Comparison of ENCODE assay signal across 8 mouse cellular contexts in the genomic region with DNA sequence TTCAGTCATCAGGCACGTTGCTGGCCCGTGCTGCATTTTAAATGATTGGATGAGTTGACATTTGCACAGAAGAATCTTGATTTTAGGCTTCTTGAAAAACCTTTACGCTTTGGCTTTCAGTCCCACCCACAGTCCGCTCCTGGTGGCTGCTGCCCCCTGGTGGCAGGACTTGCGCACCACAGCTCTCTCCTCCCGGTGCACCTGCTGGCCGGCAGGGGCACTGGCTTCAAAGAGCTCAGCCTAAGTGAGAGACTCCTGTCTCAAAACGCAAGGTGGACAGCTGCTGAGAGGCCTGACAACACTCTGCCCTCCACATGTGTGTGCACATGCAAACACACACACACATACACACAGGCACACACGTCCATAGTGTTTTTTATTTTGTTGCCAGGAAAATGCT. TPM values are rescaled to one million over a fixed set of nuclear protein-coding genes. Genes with fewer than 3 reads are reported as not detected.
A peak's percentile ranks its signal among the peaks of the same experiment; 100 is the strongest.
DNase-seq lines count a peak whose midpoint lies in the region; ATAC-seq and TF ChIP-seq lines count a peak whose summit lies in the region.

No protein-coding gene starts in this region.

- peak; percentile 95 to 97 for DNase-seq in adrenal gland, adult 18-20 months (ENCODE audit: low spot score in 2 of 2)
- peak; percentile 85 for DNase-seq in embryo, embryonic 10.5 days (ENCODE audit: low spot score)
- peak; percentile 86 for DNase-seq in gastrocnemius, postnatal 36 days
- DNase-seq in left cerebral cortex, postnatal 4 days: peak; percentile 93
- DNase-seq in midbrain, embryonic 11.5 days (ENCODE audit: low spot score, missing footprints): peak; percentile 99
- peak; percentile 98 for DNase-seq in right cerebral cortex, postnatal 4 days
- peak; percentile 81 for DNase-seq in yolk sac, embryonic 10.5 days (ENCODE audit: low spot score)

- H3K4me1 ChIP-seq in intestine, postnatal 0 days (replicated peaks; ENCODE audit: control insufficient read depth, insufficient read depth, low read length): no peaks in the 10 kb centered on the region; the same call in 1 of the 2 replicates
- peaks cover 6% of the 10 kb centered on the region for H3K4me1 ChIP-seq in midbrain, embryonic 11.5 days (ENCODE audit: control insufficient read depth, insufficient read depth, low read length)

- H3K36me3 ChIP-seq in intestine, postnatal 0 days (ENCODE audit: control insufficient read depth, insufficient read depth): peaks cover 9% of the 10 kb centered on the region; the same call in 1 of the 2 replicates
- peaks cover 15% of the 10 kb centered on the region; the same call in 1 of the 2 replicates for H3K36me3 ChIP-seq in midbrain, embryonic 11.5 days (ENCODE audit: control insufficient read depth, insufficient read depth, low read length)

- H3K27ac ChIP-seq in intestine, postnatal 0 days (ENCODE audit: low read depth, low read length): no peak overlapping the region
- no peak overlapping the region for H3K27ac ChIP-seq in midbrain, embryonic 11.5 days (ENCODE audit: low read depth, low read length)

- no peak overlapping the region for H3K9ac ChIP-seq in intestine, postnatal 0 days (ENCODE audit: low read depth, low read length)
- no peak overlapping the region for H3K9ac ChIP-seq in midbrain, embryonic 11.5 days (ENCODE audit: low read length)

- no peak overlapping the region for H3K4me2 ChIP-seq in intestine, postnatal 0 days (replicated peaks; ENCODE audit: low read depth)
- H3K4me2 ChIP-seq in midbrain, embryonic 11.5 days: no peak overlapping the region

- no peaks in the 10 kb centered on the region for H3K27me3 ChIP-seq in intestine, postnatal 0 days (replicated peaks; ENCODE audit: control insufficient read depth, insufficient read depth, low read length)
- no peaks in the 10 kb centered on the region for H3K27me3 ChIP-seq in midbrain, embryonic 11.5 days (ENCODE audit: control insufficient read depth, insufficient read depth, low read length)

- H3K4me3 ChIP-seq in intestine, postnatal 0 days (ENCODE audit: low read depth, low read length): no peak overlapping the region
- no peak overlapping the region for H3K4me3 ChIP-seq in midbrain, embryonic 11.5 days (ENCODE audit: low read depth, low read length)

- intact Hi-C loops in gastrocnemius, postnatal 36 days (cut with DNase I): loop anchor here (1.0 to 5.0 kb wide), 2 partner anchors 83 to 226 kb away; partner anchors contain the start of gene Grrp1
- intact Hi-C loops in left cerebral cortex, postnatal 4 days (cut with DNase I): loop anchor here (2.0 kb wide), 1 partner anchor 81 kb away; the partner anchor contains the start of gene Pafah2

- no peaks in the 10 kb centered on the region for H3K9me3 ChIP-seq in intestine, postnatal 0 days (ENCODE audit: control insufficient read depth)
- H3K9me3 ChIP-seq in midbrain, embryonic 11.5 days (ENCODE audit: control insufficient read depth, low read length): no peaks in the 10 kb centered on the region

- WGBS in intestine, postnatal 0 days: 4% methylated on average over 9 of the region's 9 CpGs
- 7% methylated on average over 9 of the region's 9 CpGs for WGBS in midbrain, embryonic 11.5 days

- ATAC-seq in intestine, postnatal 0 days: peak; percentile 63
- peak; percentile 61 for ATAC-seq in midbrain, embryonic 11.5 days (ENCODE audit: low FRiP score)

- peak; percentile 100 for TF ChIP-seq CTCF in intestine, postnatal 0 days (IDR thresholded peaks at IDR 0.05; ENCODE audit: low read depth)

RNA-seq across cellular contexts. Expression of gene Stmn1, which starts 9.9 kb away (rescaled TPM):
- total RNA-seq in adrenal gland, adult 18-20 months (2021): 10 to 100 TPM; 24.8 to 25.6 TPM
- total RNA-seq in gastrocnemius, postnatal 36 days (2021): 1 to 10 TPM; 8.0 TPM
- polyA plus RNA-seq in intestine, postnatal 0 days (2015; fragmentation: Nextera tagmentation; extraction: Ambion mirVana): 398 and 412 TPM in 2 replicates
- total RNA-seq in left cerebral cortex, postnatal 4 days (2021): 1,000 to 10,000 TPM; 3,425 to 3,590 TPM
- polyA plus RNA-seq in midbrain, embryonic 11.5 days (2014; fragmentation: Nextera tagmentation; extraction: Ambion mirVana): 4,454 and 4,703 TPM in 2 replicates

RNA-seq across cellular contexts. Expression of gene Paqr7, which starts 18.5 kb away (rescaled TPM):
- 10 to 100 TPM; 22.2 to 30.2 TPM for total RNA-seq in adrenal gland, adult 18-20 months (2021)
- total RNA-seq in gastrocnemius, postnatal 36 days (2021): 1 to 10 TPM; 2.4 to 3.0 TPM
- 62.6 and 70.3 TPM in 2 replicates for polyA plus RNA-seq in intestine, postnatal 0 days (2015; fragmentation: Nextera tagmentation; extraction: Ambion mirVana)
- 10 to 100 TPM; 30.7 to 31.7 TPM for total RNA-seq in left cerebral cortex, postnatal 4 days (2021)
- 1.3 and 1.4 TPM in 2 replicates for polyA plus RNA-seq in midbrain, embryonic 11.5 days (2014; fragmentation: Nextera tagmentation; extraction: Ambion mirVana)

RNA-seq across cellular contexts. Expression of gene Aunip, which starts 32.8 kb away (rescaled TPM):
- total RNA-seq in adrenal gland, adult 18-20 months (2021): under 1 TPM; 0.48 to 0.56 TPM
- under 1 TPM in 1 of 2 experiments, not detected in 1; 0.20 TPM for total RNA-seq in gastrocnemius, postnatal 36 days (2021)
- 3.8 TPM in 2 replicates for polyA plus RNA-seq in intestine, postnatal 0 days (2015; fragmentation: Nextera tagmentation; extraction: Ambion mirVana)
- total RNA-seq in left cerebral cortex, postnatal 4 days (2021): 1 to 10 TPM; 1.4 to 1.8 TPM
- 7.8 and 7.9 TPM in 2 replicates for polyA plus RNA-seq in midbrain, embryonic 11.5 days (2014; fragmentation: Nextera tagmentation; extraction: Ambion mirVana)

RNA-seq across cellular contexts. Expression of gene Mtfr1l, which starts 57.2 kb away (rescaled TPM):
- total RNA-seq in adrenal gland, adult 18-20 months (2021): 100 to 1,000 TPM; 123 to 132 TPM
- total RNA-seq in gastrocnemius, postnatal 36 days (2021): 100 to 1,000 TPM; 124 to 130 TPM
- polyA plus RNA-seq in intestine, postnatal 0 days (2015; fragmentation: Nextera tagmentation; extraction: Ambion mirVana): 84.5 and 88.1 TPM in 2 replicates
- 100 to 1,000 TPM in 1 of 2 experiments, 10 to 100 TPM in 1; 99.4 to 102 TPM for total RNA-seq in left cerebral cortex, postnatal 4 days (2021)
- polyA plus RNA-seq in midbrain, embryonic 11.5 days (2014; fragmentation: Nextera tagmentation; extraction: Ambion mirVana): 132 and 140 TPM in 2 replicates

Comparison
In these comparisons a context has a peak if more than half of its experiments do, and no peak if none do; other contexts are left out.
1. RNA of gene Stmn1, which starts 9.9 kb away (total RNA-seq): 3,425 to 3,590 TPM in left cerebral cortex, postnatal 4 days; 24.8 to 25.6 TPM in adrenal gland, adult 18-20 months and 8.0 TPM in gastrocnemius, postnatal 36 days; every median in the first group is over 100 times any median in the second.
2. RNA of gene Paqr7, which starts 18.5 kb away (total RNA-seq): 30.7 to 31.7 TPM in left cerebral cortex, postnatal 4 days and 22.2 to 30.2 TPM in adrenal gland, adult 18-20 months; 2.4 to 3.0 TPM in gastrocnemius, postnatal 36 days; every median in the first group is over 4 times any median in the second.
3. Peak in every context shown above with its lines, with median percentiles within 50 percentile points of each other: DNase-seq.